Mouse (Mus musculus) MEL (cell line): ENCODE measurements around the gene Uspl1. TPM values are rescaled to one million over a fixed set of nuclear protein-coding genes. Genes with fewer than 3 reads are reported as not detected.

Source experiments
- DNase-seq: peaks from one replicate; pipeline ENCODE4 v3.0.0; 2011; ENCODE audit warnings: low read depth, low spot score
- H3K27ac ChIP-seq: 2 replicates; pipeline ENCODE4 v1.5.1; 2012; ENCODE audit warnings: low read depth, mild to moderate bottlenecking, control low read depth, low read length, moderate library complexity; ENCODE audit not compliant: control insufficient read depth
- H3K27me3 ChIP-seq, 2 experiments: fragments of 150-350 bp in 1 of 2; sonication (generic) in 1 of 2; 2 replicates each; pipeline ENCODE4 v1.6.1; 2012; ENCODE audit warnings: low read length in 2 of 2, mild to moderate bottlenecking in 2 of 2, improper control_type of control experiment in 1 of 2, moderate library complexity in 1 of 2; ENCODE audit not compliant: insufficient read depth in 2 of 2, control insufficient read depth in 1 of 2
- H3K36me3 ChIP-seq, 2 experiments: 2 replicates each; pipeline ENCODE4 v1.6.1; 2012 to 2014; ENCODE audit warnings: low read length in 2 of 2, improper control_type of control experiment in 1 of 2, inconsistent platforms in 1 of 2, mild to moderate bottlenecking in 1 of 2; ENCODE audit not compliant: insufficient read depth in 2 of 2, control insufficient read depth in 1 of 2
- H3K4me1 ChIP-seq, 2 experiments: fragments of 150-350 bp in 1 of 2; sonication (generic) in 1 of 2; 2 replicates each; pipeline ENCODE4 v1.6.1; 2012; ENCODE audit warnings: low read length in 2 of 2, improper control_type of control experiment in 1 of 2, mild to moderate bottlenecking in 1 of 2; ENCODE audit not compliant: insufficient read depth in 2 of 2, control insufficient read depth in 1 of 2
- H3K4me3 ChIP-seq, 2 experiments: fragments of 150-350 bp in 1 of 2; sonication (generic) in 1 of 2; 2 replicates each; pipeline ENCODE4 v1.5.1; 2012; ENCODE audit warnings: low read depth in 2 of 2, low read length in 2 of 2, mild to moderate bottlenecking in 2 of 2, moderate library complexity in 2 of 2, control low read depth in 1 of 2, improper control_type of control experiment in 1 of 2; ENCODE audit not compliant: control insufficient read depth in 1 of 2, insufficient read depth in 1 of 2
- H3K79me2 ChIP-seq: 2 replicates; pipeline ENCODE4 v1.6.1; 2012; ENCODE audit warnings: mild to moderate bottlenecking, low read length, moderate library complexity; ENCODE audit not compliant: control insufficient read depth, poor library complexity, insufficient read depth
- H3K9ac ChIP-seq: 2 replicates; pipeline ENCODE4 v1.6.1; 2012; ENCODE audit warnings: low read depth, mild to moderate bottlenecking, control low read depth, low read length, moderate library complexity; ENCODE audit not compliant: control insufficient read depth, poor library complexity, severe bottlenecking
- H3K9me3 ChIP-seq: fragments of 150-350 bp; sonication (generic); replicated peaks from 2 replicates; pipeline ENCODE4 v1.6.1; 2012; ENCODE audit warnings: mild to moderate bottlenecking, low read length, improper control_type of control experiment, moderate library complexity; ENCODE audit not compliant: insufficient read depth
- ELF1 ChIP-seq: IDR thresholded peaks from 2 replicates; pipeline ENCODE4 v1.6.1; 2014; ENCODE audit warnings: low read depth, mild to moderate bottlenecking, inconsistent platforms, low read length, improper control_type of control experiment, moderate library complexity
- EP300 ChIP-seq, 2 experiments: IDR thresholded peaks; 2 replicates each; pipeline ENCODE4 v1.6.1; 2011; ENCODE audit warnings: improper control_type of control experiment in 2 of 2, low read length in 2 of 2, low read depth in 1 of 2, mild to moderate bottlenecking in 1 of 2
- ETS1 ChIP-seq: IDR thresholded peaks from 2 replicates; pipeline ENCODE4 v1.6.1; 2012; ENCODE audit warnings: low read depth, mild to moderate bottlenecking, inconsistent platforms, low read length, improper control_type of control experiment, moderate library complexity
- GABPA ChIP-seq: IDR thresholded peaks from 2 replicates; pipeline ENCODE4 v1.6.1; 2012; ENCODE audit warnings: low read depth, mild to moderate bottlenecking, inconsistent platforms, low read length, improper control_type of control experiment, moderate library complexity
- KAT2A ChIP-seq: conservative IDR thresholded peaks from 2 replicates; pipeline ENCODE4 v1.6.1; 2012; ENCODE audit warnings: low read depth, low read length, improper control_type of control experiment, inconsistent platforms
- MAX ChIP-seq: IDR thresholded peaks from 2 replicates; pipeline ENCODE4 v1.6.1; 2011; ENCODE audit warnings: low read length, improper control_type of control experiment
- MAZ ChIP-seq: IDR thresholded peaks from 2 replicates; pipeline ENCODE4 v1.6.1; 2012; ENCODE audit warnings: low read depth, mild to moderate bottlenecking, inconsistent platforms, low read length, improper control_type of control experiment
- NELFE ChIP-seq: IDR thresholded peaks from 2 replicates; pipeline ENCODE4 v1.6.1; 2011; ENCODE audit warnings: low read depth, low read length, improper control_type of control experiment
- RAD21 ChIP-seq: IDR thresholded peaks from 2 replicates; pipeline ENCODE4 v1.6.1; 2011; ENCODE audit warnings: mild to moderate bottlenecking, low read depth, low read length, improper control_type of control experiment
- SIN3A ChIP-seq: IDR thresholded peaks from 2 replicates; pipeline ENCODE4 v1.6.1; 2012; ENCODE audit warnings: low read length, improper control_type of control experiment, inconsistent platforms
- SMC3 ChIP-seq: IDR thresholded peaks from 2 replicates; pipeline ENCODE4 v1.6.1; 2011; ENCODE audit warnings: low read depth, low read length, improper control_type of control experiment
- USF1 ChIP-seq: IDR thresholded peaks from 2 replicates; pipeline ENCODE4 v1.6.1; 2014; ENCODE audit warnings: low read depth, mild to moderate bottlenecking, inconsistent platforms, low read length, improper control_type of control experiment, moderate library complexity
- USF2 ChIP-seq, 2 experiments: IDR thresholded peaks; 2 replicates each; pipeline ENCODE4 v1.6.1; 2011 to 2012; ENCODE audit warnings: improper control_type of control experiment in 2 of 2, low read length in 2 of 2, borderline replicate concordance in 1 of 2, inconsistent platforms in 1 of 2, low read depth in 1 of 2, mild to moderate bottlenecking in 1 of 2; ENCODE audit not compliant: insufficient read depth in 1 of 2
- ZMIZ1 ChIP-seq: IDR thresholded peaks from 2 replicates; pipeline ENCODE4 v1.6.1; 2012; ENCODE audit warnings: low read depth, mild to moderate bottlenecking, inconsistent platforms, low read length, improper control_type of control experiment, moderate library complexity
- ZNF384 ChIP-seq: IDR thresholded peaks from 2 replicates; pipeline ENCODE4 v1.6.1; 2012; ENCODE audit warnings: low read depth, mild to moderate bottlenecking, inconsistent platforms, low read length, improper control_type of control experiment
- polyA plus RNA-seq, 2 experiments: library from polyadenylated mRNA; stranded (reverse) in 1 of 2; unstranded in 1 of 2; fragments of >175 nt in 1 of 2; fragments of >200 nt in 1 of 2; gene quantifications; 2 replicates each; pipeline versions ENCODE4 v1.2.1 to v1.2.4; 2012; ENCODE audit warnings: low replicate concordance in 2 of 2, low read depth in 1 of 2; ENCODE audit not compliant: insufficient read length in 2 of 2, insufficient read depth in 1 of 2, missing spikeins in 1 of 2
- total RNA-seq: library from RNA; depleted of rRNA; stranded (reverse); fragments of 300-350 nt; gene quantifications from 2 replicates; pipeline ENCODE4 v1.2.3, GENCODE M21; 2012

Uspl1 gene
- total and polyA plus RNA-seq, 3 experiments, result 68.5 to 179 (median 94.4) TPM

GRCm38 (mm10) chr5:149202941-149203340 is 18.8 kb downstream of the Uspl1 start:
- H3K79me2 ChIP-seq, result peaks cover 16% of the 10 kb centered on the region
- no peaks in the 10 kb centered on the region for H3K27me3 ChIP-seq
- H3K4me3 ChIP-seq, result no peak overlapping the region
- H3K9ac ChIP-seq, result no peak overlapping the region
- peaks cover 8 to 76% of the 10 kb centered on the region in 2 experiments; a peak in 3 of 4 replicates for H3K36me3 ChIP-seq
- H3K4me1 ChIP-seq, result no peaks in the 10 kb centered on the region; a peak in 1 of 4 replicates
- H3K27ac ChIP-seq, result no peak overlapping the region
- TF ChIP-seq RAD21, result no peak
- TF ChIP-seq KAT2A, result no peak
- no peak for TF ChIP-seq ZMIZ1
- no peak for TF ChIP-seq EP300 (IDR thresholded peaks at IDR 0.05; ENCODE audit: low read depth in 1 of 2, low read length in 2 of 2)
- no peak for TF ChIP-seq USF1
- TF ChIP-seq USF2 (IDR thresholded peaks at IDR 0.05; ENCODE audit: borderline replicate concordance in 1 of 2, insufficient read depth in 1 of 2, low read depth in 1 of 2, low read length in 2 of 2), result no peak
- TF ChIP-seq GABPA, result no peak
- no peak for TF ChIP-seq ETS1
- no peak for TF ChIP-seq SIN3A
- TF ChIP-seq ELF1, result no peak
- TF ChIP-seq ZNF384, result no peak
- H3K9me3 ChIP-seq, result no peaks in the 10 kb centered on the region
- peak; percentile 42 for DNase-seq

DNA sequence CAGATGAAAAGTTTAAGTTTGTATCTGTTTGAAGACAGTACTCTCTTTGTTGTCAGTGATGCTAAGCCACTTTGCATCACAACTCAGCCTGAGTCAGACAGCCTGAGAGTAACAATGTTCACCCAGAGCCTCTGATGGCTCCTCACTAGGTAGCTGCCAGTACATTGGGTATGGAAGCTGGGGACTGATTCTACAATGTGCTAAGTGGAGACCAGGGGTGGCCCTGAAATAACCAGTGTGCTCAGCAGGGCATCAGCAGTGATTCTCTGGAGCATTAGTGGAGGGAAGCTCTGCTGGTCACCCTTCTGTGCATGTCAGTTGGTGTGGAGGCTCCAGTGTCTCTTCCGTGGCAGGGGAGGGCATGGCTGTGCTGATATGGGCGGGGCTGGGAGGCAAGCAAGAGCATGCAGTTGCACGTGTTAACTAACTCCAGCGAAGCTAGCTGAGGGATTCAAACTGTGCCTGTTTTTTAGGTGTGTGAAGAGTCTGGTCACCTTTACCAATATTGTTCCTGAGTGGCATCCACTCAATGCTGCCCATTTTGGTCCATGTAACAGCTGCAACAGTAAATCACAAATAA is 19.7 kb downstream of the Uspl1 start:
- Histone ChIP-seq H3K79me2 (peaks cover 11% of the 10 kb centered on the region), H3K27ac (no peak overlapping the region), H3K4me1 (no peaks in the 10 kb centered on the region; a peak in 1 of 4 replicates), H3K9me3 (no peaks in the 10 kb centered on the region), H3K9ac (no peak overlapping the region), H3K27me3 (no peaks in the 10 kb centered on the region)
- DNase-seq, result no peak
- no peak for TF ChIP-seq SIN3A
- TF ChIP-seq ETS1, result no peak
- no peak for TF ChIP-seq KAT2A
- no peak for TF ChIP-seq MAZ
- TF ChIP-seq USF2 (IDR thresholded peaks at IDR 0.05; ENCODE audit: borderline replicate concordance in 1 of 2, insufficient read depth in 1 of 2, low read depth in 1 of 2, low read length in 2 of 2), result no peak
- no peak for TF ChIP-seq NELFE
- TF ChIP-seq MAX, result no peak
- TF ChIP-seq SMC3, result no peak
- TF ChIP-seq, all 39 proteins: peak for 0
- Histone ChIP-seq H3K4me3 (no peak overlapping the region), H3K36me3 (peaks cover 4 to 76% of the 10 kb centered on the region in 2 experiments; a peak in 3 of 4 replicates)
